Mouse (Mus musculus) E14TG2a.4 (cell line): Measurements from ENCODE around the gene Lrrc7.

ENCODE experiments used
- CTCF ChIP-seq: conservative IDR thresholded peaks from 2 replicates; pipeline ENCODE4 v1.5.1; 2014; ENCODE audit warnings: low read length
- NANOG ChIP-seq: IDR thresholded peaks from 2 replicates; pipeline ENCODE4 v1.6.1; 2014; ENCODE audit warnings: borderline replicate concordance, low read length, mixed read lengths
- POU5F1 ChIP-seq: IDR thresholded peaks from 2 replicates; pipeline ENCODE4 v1.6.1; 2014; ENCODE audit warnings: low read length, borderline replicate concordance

DNA sequence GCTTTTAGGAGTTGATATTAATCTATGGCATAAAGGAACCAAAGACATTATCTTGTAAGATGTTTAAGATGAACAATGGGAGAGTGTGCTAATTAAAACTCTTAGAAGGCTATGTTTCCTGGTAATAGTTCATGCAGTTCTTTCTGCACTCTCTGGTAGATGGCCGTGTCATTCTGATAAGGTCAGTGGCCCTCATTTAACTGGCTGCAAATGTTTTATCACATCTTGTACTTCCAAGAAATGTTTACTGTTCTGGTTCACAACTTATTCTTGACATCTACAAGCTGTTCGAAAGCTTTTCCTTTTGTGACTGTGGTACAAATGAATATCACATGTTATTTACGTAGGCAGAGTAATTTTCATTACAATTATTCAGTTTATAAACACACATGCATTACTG lies 18.5 kb downstream of the Lrrc7 start:
- TF ChIP-seq CTCF = no peak
- TF ChIP-seq POU5F1 = no peak
- no peak for TF ChIP-seq NANOG
